Mouse (Mus musculus) hindbrain, postnatal 0 days (tissue): ENCODE data around the gene Slc36a3. TPM values are rescaled to one million over a fixed set of nuclear protein-coding genes. Genes with fewer than 3 reads are reported as not detected.

Experiments used
- ATAC-seq: fragments of 200-750 bp; cut with Nextera tagmentation; 2 replicates; pipeline ENCODE4 v1.8.0; 2017; ENCODE audit warnings: mild to moderate bottlenecking, moderate TSS enrichment, moderate library complexity
- DNase-seq: peaks from one replicate; pipeline ENCODE4 v3.0.0-alpha.2; 2015; ENCODE audit warnings: low spot score
- H3K27ac ChIP-seq: fragments of 300-500 bp; sonication (generic); 2 replicates; pipeline ENCODE4 v1.5.1; 2014; ENCODE audit warnings: mild to moderate bottlenecking
- H3K27me3 ChIP-seq: fragments of 300-500 bp; sonication (generic); 2 replicates; pipeline ENCODE4 v1.6.1; 2014; ENCODE audit warnings: low read length, mixed read lengths; ENCODE audit not compliant: insufficient read depth
- H3K36me3 ChIP-seq: fragments of 300-500 bp; sonication (generic); 2 replicates; pipeline ENCODE4 v1.6.1; 2014; ENCODE audit warnings: low read length, mixed read lengths; ENCODE audit not compliant: insufficient read depth
- H3K4me1 ChIP-seq: fragments of 300-500 bp; sonication (generic); 2 replicates; pipeline ENCODE4 v1.6.1; 2014; ENCODE audit warnings: antibody characterized with exemption, low read length, mixed read lengths; ENCODE audit not compliant: insufficient read depth
- H3K4me2 ChIP-seq: fragments of 300-500 bp; sonication (generic); 2 replicates; pipeline ENCODE4 v1.6.1; 2014; ENCODE audit warnings: low read depth, mild to moderate bottlenecking, low read length, moderate library complexity, mixed read lengths
- H3K4me3 ChIP-seq: fragments of 300-500 bp; sonication (generic); 2 replicates; pipeline ENCODE4 v1.5.1; 2014; ENCODE audit warnings: low read length
- H3K9ac ChIP-seq: fragments of 300-500 bp; sonication (generic); replicated peaks from 2 replicates; pipeline ENCODE4 v1.6.1; 2014; ENCODE audit warnings: mild to moderate bottlenecking, low read length, moderate library complexity, mixed read lengths
- H3K9me3 ChIP-seq: fragments of 300-500 bp; sonication (generic); 2 replicates; pipeline ENCODE4 v1.6.1; 2016; ENCODE audit warnings: low read length, mixed read lengths
- CTCF ChIP-seq: IDR thresholded peaks from 2 replicates; pipeline ENCODE4 v1.5.1; 2016; ENCODE audit warnings: antibody characterized with exemption, control low read depth, low read depth
- WGBS: fragments of 180-500 bp; shearing (Covaris S2); extraction: QIAGEN DNeasy Blood & Tissue Kit; methylation state at CpG from one replicate; pipeline ENCODE4 v1.1.7; 2014; 5-methylcytosine and 5-hydroxymethylcytosine counted together
- polyA plus RNA-seq: library from polyadenylated mRNA; unstranded; fragments of >200 nt; fragmentation: Nextera tagmentation; extraction: Ambion mirVana; gene quantifications from 2 replicates; pipeline ENCODE4 v1.2.1, GENCODE M21; 2015
- total RNA-seq: library from RNA; depleted of rRNA; stranded (reverse); fragments of >200 nt; gene quantifications from 2 replicates; pipeline ENCODE4 v1.2.3, GENCODE M21; 2014

Slc36a3 gene
- total and polyA plus RNA-seq, 2 experiments from 2014 or later: not detected

- no peak overlapping the region for H3K9ac ChIP-seq
- 86% methylated on average over 2 of the region's 2 CpGs for WGBS
- ATAC-seq (no peak), DNase-seq (no peak)
- no peaks in the 10 kb centered on the region for H3K9me3 ChIP-seq
- H3K4me1 ChIP-seq: no peaks in the 10 kb centered on the region
- no peak for TF ChIP-seq CTCF
- no peak overlapping the region for H3K4me2 ChIP-seq
- H3K4me3 ChIP-seq: no peak overlapping the region
- no peak overlapping the region for H3K27ac ChIP-seq
- no peaks in the 10 kb centered on the region for H3K36me3 ChIP-seq
- H3K27me3 ChIP-seq: no peaks in the 10 kb centered on the region
These were observed 61.6 kb downstream of the Slc36a3 start for GRCm38 (mm10) chr11:55089892-55090291.

- peak; percentile 88 for DNase-seq
- Histone ChIP-seq H3K9ac (no peak overlapping the region), H3K27me3 (no peaks in the 10 kb centered on the region), H3K36me3 (no peaks in the 10 kb centered on the region), H3K4me1 (no peaks in the 10 kb centered on the region), H3K9me3 (no peaks in the 10 kb centered on the region), H3K4me3 (no peak overlapping the region), H3K4me2 (no peak overlapping the region), H3K27ac (no peak overlapping the region)
- TF ChIP-seq CTCF: peak; percentile 94
- WGBS: 6% methylated on average over 10 of the region's 10 CpGs
- 0 out of 2 replicates have a peak, but pooled peaks have one; percentile 40 for ATAC-seq
These were observed 64.5 kb downstream of the Slc36a3 start for GRCm38 (mm10) chr11:55087006-55087405.

- Histone ChIP-seq H3K36me3 (no peaks in the 10 kb centered on the region), H3K9me3 (no peaks in the 10 kb centered on the region), H3K27me3 (no peaks in the 10 kb centered on the region), H3K4me1 (no peaks in the 10 kb centered on the region), H3K4me3 (no peak overlapping the region), H3K4me2 (no peak overlapping the region), H3K9ac (no peak overlapping the region), H3K27ac (no peak overlapping the region)
- DNase-seq (no peak), ATAC-seq (no peak)
- no peak for TF ChIP-seq CTCF
- WGBS: 58% methylated on average over 5 of the region's 5 CpGs
These were observed 66.1 kb downstream of the Slc36a3 start for GRCm38 (mm10) chr11:55085396-55085795.

GRCm38 (mm10) chr11:55084629-55085028 is 66.9 kb downstream of the Slc36a3 start:
- WGBS: 84% methylated on average over 4 of the region's 4 CpGs
- Histone ChIP-seq H3K4me3 (no peak overlapping the region), H3K27ac (no peak overlapping the region), H3K27me3 (no peaks in the 10 kb centered on the region), H3K4me2 (no peak overlapping the region), H3K9ac (no peak overlapping the region), H3K9me3 (no peaks in the 10 kb centered on the region), H3K4me1 (no peaks in the 10 kb centered on the region), H3K36me3 (no peaks in the 10 kb centered on the region)
- DNase-seq (no peak), ATAC-seq (no peak)
- TF ChIP-seq CTCF: no peak

- WGBS: 94% methylated on average over 9 of the region's 9 CpGs
- H3K4me2 ChIP-seq: no peak overlapping the region
- H3K4me3 ChIP-seq: no peak overlapping the region
- DNase-seq: no peak
- H3K9ac ChIP-seq: no peak overlapping the region
- no peak for ATAC-seq
- no peaks in the 10 kb centered on the region for H3K4me1 ChIP-seq
- no peak for TF ChIP-seq CTCF
- no peaks in the 10 kb centered on the region for H3K36me3 ChIP-seq
- no peaks in the 10 kb centered on the region for H3K27me3 ChIP-seq
- H3K9me3 ChIP-seq: no peaks in the 10 kb centered on the region
- no peak overlapping the region for H3K27ac ChIP-seq
These were observed 70.3 kb downstream of the Slc36a3 start for GRCm38 (mm10) chr11:55081206-55081605.

GRCm38 (mm10) chr11:55079180-55079579 is 72.3 kb downstream of the Slc36a3 start:
- no peaks in the 10 kb centered on the region for H3K9me3 ChIP-seq
- no peak overlapping the region for H3K4me3 ChIP-seq
- WGBS: 53% methylated on average over 4 of the region's 4 CpGs
- no peaks in the 10 kb centered on the region for H3K36me3 ChIP-seq
- no peak for TF ChIP-seq CTCF
- ATAC-seq: no peak
- 0 out of 2 replicates have a peak, but pooled peaks cover 4% of the 10 kb centered on the region for H3K4me1 ChIP-seq
- H3K9ac ChIP-seq: no peak overlapping the region
- no peak overlapping the region for H3K4me2 ChIP-seq
- no peak for DNase-seq
- H3K27me3 ChIP-seq: no peaks in the 10 kb centered on the region
- no peak overlapping the region for H3K27ac ChIP-seq

- Histone ChIP-seq H3K4me1 (0 out of 2 replicates have a peak, but pooled peaks cover 4% of the 10 kb centered on the region), H3K4me3 (no peak overlapping the region), H3K27me3 (no peaks in the 10 kb centered on the region), H3K4me2 (peak overlapping the region; percentile 86), H3K36me3 (no peaks in the 10 kb centered on the region), H3K27ac (no peak overlapping the region), H3K9me3 (no peaks in the 10 kb centered on the region), H3K9ac (no peak overlapping the region)
- DNase-seq (no peak), ATAC-seq (no peak)
- 55% methylated on average over 3 of the region's 3 CpGs for WGBS
- TF ChIP-seq CTCF: no peak
These were observed 73.0 kb downstream of the Slc36a3 start for GRCm38 (mm10) chr11:55078502-55078901.
